Mouse (Mus musculus): ENCODE results near the gene Cpxm1. TPM values are rescaled to one million over a fixed set of nuclear protein-coding genes. Genes with fewer than 3 reads are reported as not detected.
"Not testable (repeated sequence)": the region's sequence is repeated elsewhere in the genome, so short reads cannot be mapped to it uniquely, and the experiment has no call there.

Gene Cpxm1
- polyA plus RNA-seq, 2 experiments, result 108 to 112 TPM

DNA sequence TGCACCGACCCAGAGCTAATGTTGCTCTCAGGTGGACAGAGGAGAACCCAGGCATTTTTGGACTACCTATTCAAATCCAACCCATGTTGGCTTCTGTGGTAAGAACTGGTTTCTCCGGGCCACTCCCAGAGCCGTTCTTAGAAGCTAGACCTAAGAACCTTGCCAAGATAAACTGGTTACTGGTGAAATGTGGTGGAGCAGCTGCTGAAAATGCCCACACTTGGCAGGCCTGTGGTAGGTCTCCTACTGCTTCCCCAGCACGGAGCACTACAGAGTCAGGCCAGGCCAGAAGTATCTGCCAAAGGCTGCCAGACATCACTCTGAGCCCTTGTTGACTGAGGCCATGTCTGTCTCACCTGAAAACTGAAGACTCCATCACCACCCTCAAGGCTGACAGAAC is 22.4 kb downstream of the Cpxm1 start:
- no peak overlapping the region for H3K4me2 ChIP-seq (replicated peaks; ENCODE audit: low read depth, low read length, severe bottlenecking)
- ATAC-seq (ENCODE audit: low FRiP score, low read depth) (no peak), DNase-seq (ENCODE audit: low spot score) (no peak)
- 46% methylated on average over 4 of the region's 4 CpGs for WGBS
- no peak overlapping the region for H3K27ac ChIP-seq (replicated peaks; ENCODE audit: low read depth, low read length)
- no peak overlapping the region for H3K9ac ChIP-seq (ENCODE audit: low read depth, low read length, severe bottlenecking)
- H3K36me3 ChIP-seq (ENCODE audit: control insufficient read depth, insufficient read depth, low read length), result no peaks in the 10 kb centered on the region
- H3K27me3 ChIP-seq (ENCODE audit: control insufficient read depth, insufficient read depth, low read length), result no peaks in the 10 kb centered on the region
- H3K9me3 ChIP-seq (ENCODE audit: control insufficient read depth, low read length), result no peaks in the 10 kb centered on the region
- H3K4me1 ChIP-seq (ENCODE audit: control insufficient read depth, insufficient read depth, low read length), result no peaks in the 10 kb centered on the region
- H3K4me3 ChIP-seq (replicated peaks; ENCODE audit: low read length), result no peak overlapping the region
- no peak for TF ChIP-seq POLR2A (IDR thresholded peaks at IDR 0.05; ENCODE audit: borderline replicate concordance, extremely low read depth, insufficient read depth, insufficient read length)

DNA sequence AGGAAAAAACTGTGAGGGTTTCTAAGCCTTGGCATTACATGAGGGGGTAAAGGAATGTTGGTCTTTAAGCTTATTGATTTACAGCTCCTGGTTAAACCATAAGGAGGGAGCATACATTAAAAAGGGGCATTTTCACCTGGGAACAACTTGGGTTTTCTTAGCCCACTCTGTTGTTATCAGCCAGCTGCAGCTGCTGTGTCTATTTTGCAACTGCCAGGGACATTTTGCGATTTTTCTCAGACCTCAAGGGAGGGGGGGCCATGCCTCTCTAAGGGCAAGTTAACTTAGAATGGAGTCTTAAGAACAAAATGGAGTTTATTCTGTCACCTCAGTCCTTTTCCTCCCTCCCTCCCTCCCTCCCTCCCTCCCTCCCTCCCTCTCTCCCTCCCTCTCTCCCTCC is 24.3 kb downstream of the Cpxm1 start:
- H3K4me1 ChIP-seq (ENCODE audit: control insufficient read depth, insufficient read depth, low read length); H3K9me3 ChIP-seq (ENCODE audit: control insufficient read depth, low read length); H3K9ac ChIP-seq (ENCODE audit: low read depth, low read length, severe bottlenecking); ATAC-seq (ENCODE audit: low FRiP score, low read depth); H3K36me3 ChIP-seq (ENCODE audit: control insufficient read depth, insufficient read depth, low read length); DNase-seq (ENCODE audit: low spot score); H3K27ac ChIP-seq (replicated peaks; ENCODE audit: low read depth, low read length); H3K27me3 ChIP-seq (ENCODE audit: control insufficient read depth, insufficient read depth, low read length); H3K4me2 ChIP-seq (replicated peaks; ENCODE audit: low read depth, low read length, severe bottlenecking); H3K4me3 ChIP-seq (replicated peaks; ENCODE audit: low read length): not testable (repeated sequence)
- 36% methylated on average over 1 of the region's 1 CpGs for WGBS

DNA sequence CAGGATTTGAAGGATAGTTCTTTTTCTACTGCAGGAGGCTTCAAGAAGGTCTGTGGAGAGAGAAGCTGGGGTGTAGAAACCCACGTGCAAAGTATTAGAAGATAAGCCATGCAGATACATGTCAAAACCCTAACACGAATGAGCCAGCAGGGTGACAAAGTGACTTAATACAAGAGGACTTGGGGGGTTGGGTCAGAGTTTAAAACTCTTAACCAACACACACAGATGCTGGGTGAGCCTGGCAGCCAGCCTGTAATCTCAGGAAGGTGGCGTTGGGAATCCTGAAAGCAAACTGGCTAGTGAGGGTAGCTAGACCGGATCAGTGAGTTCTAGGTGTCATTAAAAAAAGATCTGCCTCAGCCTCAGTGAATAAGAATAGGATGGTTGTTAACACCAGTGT is 30.0 kb downstream of the Cpxm1 start:
- 58% methylated on average over 4 of the region's 4 CpGs for WGBS
- Histone ChIP-seq H3K27ac (replicated peaks; ENCODE audit: low read depth, low read length) (no peak overlapping the region), H3K4me1 (ENCODE audit: control insufficient read depth, insufficient read depth, low read length) (no peaks in the 10 kb centered on the region), H3K36me3 (ENCODE audit: control insufficient read depth, insufficient read depth, low read length) (no peaks in the 10 kb centered on the region), H3K9ac (ENCODE audit: low read depth, low read length, severe bottlenecking) (no peak overlapping the region), H3K27me3 (ENCODE audit: control insufficient read depth, insufficient read depth, low read length) (peaks cover 34% of the 10 kb centered on the region), H3K9me3 (ENCODE audit: control insufficient read depth, low read length) (no peaks in the 10 kb centered on the region), H3K4me3 (replicated peaks; ENCODE audit: low read length) (no peak overlapping the region), H3K4me2 (replicated peaks; ENCODE audit: low read depth, low read length, severe bottlenecking) (no peak overlapping the region)
- no peak for ATAC-seq (ENCODE audit: low FRiP score, low read depth)
- DNase-seq (ENCODE audit: low spot score), result no peak
- TF ChIP-seq POLR2A (IDR thresholded peaks at IDR 0.05; ENCODE audit: borderline replicate concordance, extremely low read depth, insufficient read depth, insufficient read length), result no peak

DNA sequence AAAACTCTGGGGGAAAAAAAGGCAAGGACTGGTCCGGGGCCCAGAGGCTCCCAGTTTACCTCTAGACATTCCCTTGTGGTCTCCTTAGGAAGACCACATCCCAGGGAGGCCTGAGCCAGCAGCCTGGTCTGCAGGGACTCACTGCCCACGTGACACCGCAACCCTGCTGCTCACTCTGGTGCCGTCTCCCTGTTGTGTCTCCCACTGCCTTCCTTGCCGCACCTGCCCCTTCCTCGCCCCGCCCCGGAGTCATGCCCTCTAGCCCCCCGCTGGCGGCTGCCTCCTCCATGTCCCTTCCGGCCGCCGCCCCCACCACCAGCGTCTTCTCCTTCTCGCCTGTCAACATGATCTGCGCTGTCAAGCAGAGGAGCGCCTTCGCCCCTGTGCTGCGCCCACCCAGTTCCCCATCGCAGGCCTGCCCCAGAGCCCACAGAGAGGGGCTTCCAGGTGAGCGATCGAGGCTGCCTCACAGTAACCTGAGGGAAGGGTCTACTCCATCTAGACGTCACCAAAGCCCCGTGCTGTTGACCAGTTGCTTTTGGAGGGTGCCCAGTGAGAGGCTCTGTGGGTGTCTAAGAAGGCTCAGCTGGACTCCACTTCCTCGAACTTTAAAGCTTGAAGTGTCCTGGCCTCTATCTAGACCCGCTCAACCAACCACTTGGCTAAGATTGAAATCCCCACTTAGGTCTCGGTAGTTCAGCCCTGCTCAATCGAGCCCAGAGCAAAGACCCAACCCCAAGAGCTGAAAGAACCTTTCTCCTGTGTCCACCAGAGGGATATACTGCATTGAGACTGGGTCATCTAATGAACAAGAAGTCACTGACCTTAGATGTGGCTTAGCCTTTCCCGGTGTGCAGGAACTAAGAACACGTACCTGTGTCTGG is 31.9 kb downstream of the Cpxm1 start:
- Histone ChIP-seq H3K4me3 (replicated peaks; ENCODE audit: low read length) (peak overlapping the region; percentile 23), H3K27ac (replicated peaks; ENCODE audit: low read depth, low read length) (no peak overlapping the region), H3K27me3 (ENCODE audit: control insufficient read depth, insufficient read depth, low read length) (peaks cover 53% of the 10 kb centered on the region), H3K36me3 (ENCODE audit: control insufficient read depth, insufficient read depth, low read length) (no peaks in the 10 kb centered on the region), H3K9ac (ENCODE audit: low read depth, low read length, severe bottlenecking) (peak overlapping the region; percentile 5), H3K9me3 (ENCODE audit: control insufficient read depth, low read length) (no peaks in the 10 kb centered on the region), H3K4me1 (ENCODE audit: control insufficient read depth, insufficient read depth, low read length) (no peaks in the 10 kb centered on the region), H3K4me2 (replicated peaks; ENCODE audit: low read depth, low read length, severe bottlenecking) (peak overlapping the region; percentile 44)
- TF ChIP-seq POLR2A (IDR thresholded peaks at IDR 0.05; ENCODE audit: borderline replicate concordance, extremely low read depth, insufficient read depth, insufficient read length), result no peak
- no peak for DNase-seq (ENCODE audit: low spot score)
- WGBS, result 6% methylated on average over 27 of the region's 30 CpGs
- ATAC-seq (ENCODE audit: low FRiP score, low read depth), result 0 out of 2 replicates have a peak, but pooled peaks have one; percentile 41

DNA sequence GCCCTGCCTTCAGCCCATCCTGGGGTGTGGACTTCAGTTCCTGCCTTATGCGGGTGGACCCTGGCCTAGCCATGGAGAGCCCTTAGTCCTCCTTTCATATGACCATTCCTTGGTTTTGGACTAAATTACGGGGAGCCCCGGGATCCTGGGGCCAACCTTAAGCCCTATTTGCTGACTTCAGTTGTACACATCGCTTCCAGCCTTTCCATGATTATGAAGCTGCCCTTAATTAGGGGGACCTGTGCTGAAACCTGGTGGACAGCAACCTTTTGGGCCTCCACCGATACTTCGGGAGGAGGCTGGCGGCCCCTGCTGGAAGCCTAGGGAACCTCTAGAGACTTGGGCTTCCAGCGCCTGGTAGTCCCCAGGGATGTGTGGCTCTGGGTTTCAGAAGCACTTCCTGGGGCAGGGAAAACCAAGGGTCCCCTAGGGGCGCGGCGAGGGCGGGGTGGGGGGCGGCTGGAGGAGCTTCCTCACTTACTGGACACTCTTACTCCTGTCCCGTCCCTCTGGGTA is 34.8 kb downstream of the Cpxm1 start:
- Histone ChIP-seq H3K27ac (replicated peaks; ENCODE audit: low read depth, low read length) (no peak overlapping the region), H3K27me3 (ENCODE audit: control insufficient read depth, insufficient read depth, low read length) (peaks cover 79% of the 10 kb centered on the region), H3K4me2 (replicated peaks; ENCODE audit: low read depth, low read length, severe bottlenecking) (no peak overlapping the region), H3K9me3 (ENCODE audit: control insufficient read depth, low read length) (no peaks in the 10 kb centered on the region), H3K36me3 (ENCODE audit: control insufficient read depth, insufficient read depth, low read length) (no peaks in the 10 kb centered on the region), H3K9ac (ENCODE audit: low read depth, low read length, severe bottlenecking) (no peak overlapping the region), H3K4me3 (replicated peaks; ENCODE audit: low read length) (no peak overlapping the region), H3K4me1 (ENCODE audit: control insufficient read depth, insufficient read depth, low read length) (no peaks in the 10 kb centered on the region)
- WGBS, result 4% methylated on average over 14 of the region's 14 CpGs
- ATAC-seq (ENCODE audit: low FRiP score, low read depth), result no peak
- no peak for TF ChIP-seq POLR2A (IDR thresholded peaks at IDR 0.05; ENCODE audit: borderline replicate concordance, extremely low read depth, insufficient read depth, insufficient read length)
- peak; percentile 69 for DNase-seq (ENCODE audit: low spot score)

All from limb, embryonic 14.5 days (tissue).